15 mouse cellular contexts compared by ENCODE assay signal in genomic region chr1:150632506-150632905, GRCm38 (mm10).
DNase-seq lines count a peak whose midpoint lies in the region; ATAC-seq and TF ChIP-seq lines count a peak whose summit lies in the region.
"Had no signal": no experiment of that assay in that cellular context is flagged by ENCODE, and none has a peak within 500 bp of the region (broad histone marks: within the 10 kb centered on the region; RNA-seq: fewer than 3 reads in every experiment).

No protein-coding gene starts in this region.

- no peak for TF ChIP-seq POLR2A in lung, adult 2 months (IDR thresholded peaks at IDR 0.05; ENCODE audit: borderline replicate concordance, extremely low read depth, low read depth, low read length)
- no peak for TF ChIP-seq POLR2A in bone marrow macrophage, adult 2 months (IDR thresholded peaks at IDR 0.05; ENCODE audit: borderline replicate concordance, low read depth, low read length)

- H3K4me1 ChIP-seq in intestine, postnatal 0 days (replicated peaks; ENCODE audit: control insufficient read depth, insufficient read depth, low read length) = no peaks in the 10 kb centered on the region
- no peaks in the 10 kb centered on the region for H3K4me1 ChIP-seq in intestine, embryonic 16.5 days (ENCODE audit: control insufficient read depth, insufficient read depth, low read length)
- H3K4me1 ChIP-seq in lung, adult 2 months (ENCODE audit: control insufficient read depth, insufficient read depth, low read length) = no peaks in the 10 kb centered on the region
- no peaks in the 10 kb centered on the region for H3K4me1 ChIP-seq in E14TG2a.4 (replicated peaks; ENCODE audit: low read depth, low read length)
- no peaks in the 10 kb centered on the region for H3K4me1 ChIP-seq in bone marrow macrophage, adult 2 months (ENCODE audit: control insufficient read depth, insufficient read depth, low read length)
- H3K4me1 ChIP-seq: embryonic facial prominence, embryonic 13.5 days had no signal

- no peaks in the 10 kb centered on the region for H3K36me3 ChIP-seq in intestine, postnatal 0 days (ENCODE audit: control insufficient read depth, insufficient read depth)
- no peaks in the 10 kb centered on the region for H3K36me3 ChIP-seq in intestine, embryonic 16.5 days (ENCODE audit: control insufficient read depth, insufficient read depth, low read length)
- no peaks in the 10 kb centered on the region for H3K36me3 ChIP-seq in E14TG2a.4 (ENCODE audit: insufficient read depth, low read length)

- no peak overlapping the region for H3K4me2 ChIP-seq in intestine, postnatal 0 days (replicated peaks; ENCODE audit: low read depth)
- no peak overlapping the region for H3K4me2 ChIP-seq in intestine, embryonic 16.5 days (ENCODE audit: low read depth, low read length)
- H3K4me2 ChIP-seq: embryonic facial prominence, embryonic 13.5 days; forebrain, embryonic 13.5 days had no signal

- WGBS in intestine, postnatal 0 days = 63% methylated on average over 4 of the region's 4 CpGs
- WGBS in intestine, embryonic 16.5 days = 67% methylated on average over 4 of the region's 4 CpGs
- 78% methylated on average over 4 of the region's 4 CpGs for WGBS in lung, adult 2 months

- ATAC-seq in intestine, postnatal 0 days = no peak
- no peak for ATAC-seq in intestine, embryonic 16.5 days
- ATAC-seq: activated CD4-positive, CD25-positive, alpha-beta regulatory T cell, adult 4 months; forebrain, embryonic 13.5 days; hindbrain, embryonic 16.5 days had no signal

- no peak overlapping the region for H3K9ac ChIP-seq in intestine, postnatal 0 days (ENCODE audit: low read depth, low read length)
- H3K9ac ChIP-seq in intestine, embryonic 16.5 days (ENCODE audit: low read depth, low read length) = no peak overlapping the region
- H3K9ac ChIP-seq: embryonic facial prominence, embryonic 13.5 days; forebrain, embryonic 13.5 days had no signal

- TF ChIP-seq CTCF in intestine, postnatal 0 days (IDR thresholded peaks at IDR 0.05; ENCODE audit: low read depth) = peak; percentile 48
- 0 out of 2 replicates have a peak, but pooled peaks have one; percentile 20 for TF ChIP-seq CTCF in lung, adult 2 months (IDR thresholded peaks at IDR 0.05; ENCODE audit: insufficient read depth, low read length)
- TF ChIP-seq CTCF in E14TG2a.4 (conservative IDR thresholded peaks at IDR 0.05; ENCODE audit: low read length) = peak; percentile 81
- peak; percentile 26; the same call in 1 of the 2 replicates for TF ChIP-seq CTCF in bone marrow macrophage, adult 2 months (IDR thresholded peaks at IDR 0.05; ENCODE audit: low read depth, low read length)

- DNase-seq in lung, adult 2 months = no peak
- DNase-seq in lung, postnatal 14 days = no peak
- DNase-seq in urinary bladder, adult 2 months (ENCODE audit: low spot score) = no peak
- DNase-seq in adrenal gland, adult (ENCODE audit: inconsistent age in 2 of 2, low spot score in 1 of 2) = no peak
- DNase-seq: gastrocnemius, postnatal 25 days; right cerebral cortex, postnatal 14 days had no signal

- no peak overlapping the region for H3K27ac ChIP-seq in intestine, postnatal 0 days (ENCODE audit: low read depth, low read length)
- H3K27ac ChIP-seq in intestine, embryonic 16.5 days (ENCODE audit: low read length) = no peak overlapping the region
- no peak overlapping the region for H3K27ac ChIP-seq in bone marrow macrophage, adult 2 months (ENCODE audit: insufficient read depth, low read depth, low read length)
- H3K27ac ChIP-seq: forebrain, embryonic 13.5 days had no signal

- no peaks in the 10 kb centered on the region for H3K9me3 ChIP-seq in intestine, postnatal 0 days (ENCODE audit: control insufficient read depth)
- H3K9me3 ChIP-seq in intestine, embryonic 16.5 days (ENCODE audit: control insufficient read depth, low read length) = no peaks in the 10 kb centered on the region
- H3K9me3 ChIP-seq in E14TG2a.4 (ENCODE audit: low read length) = no peaks in the 10 kb centered on the region
- H3K9me3 ChIP-seq: embryonic facial prominence, embryonic 13.5 days; forebrain, embryonic 13.5 days had no signal

- H3K27me3 ChIP-seq in intestine, postnatal 0 days (replicated peaks; ENCODE audit: control insufficient read depth, insufficient read depth, low read length) = no peaks in the 10 kb centered on the region
- H3K27me3 ChIP-seq in intestine, embryonic 16.5 days (replicated peaks; ENCODE audit: control insufficient read depth, insufficient read depth, low read length) = no peaks in the 10 kb centered on the region
- H3K27me3 ChIP-seq in E14TG2a.4 (ENCODE audit: insufficient read depth, low read length) = no peaks in the 10 kb centered on the region
- H3K27me3 ChIP-seq: embryonic facial prominence, embryonic 13.5 days; forebrain, embryonic 13.5 days had no signal

- no peak overlapping the region for H3K4me3 ChIP-seq in intestine, postnatal 0 days (ENCODE audit: low read depth, low read length)
- H3K4me3 ChIP-seq in intestine, embryonic 16.5 days (ENCODE audit: low read length) = no peak overlapping the region
- no peak overlapping the region for H3K4me3 ChIP-seq in lung, adult 2 months (replicated peaks; ENCODE audit: extremely low read depth, low read depth, low read length)
- no peak overlapping the region for H3K4me3 ChIP-seq in E14TG2a.4 (replicated peaks; ENCODE audit: low read length)
- no peak overlapping the region for H3K4me3 ChIP-seq in bone marrow macrophage, adult 2 months (ENCODE audit: insufficient read depth, low read length)
- H3K4me3 ChIP-seq: embryonic facial prominence, embryonic 13.5 days; forebrain, embryonic 13.5 days; myocyte had no signal

Comparison
In these comparisons a context has a peak if more than half of its experiments do, and no peak if none do; other contexts are left out.
1. CTCF ChIP-seq: peak in every context shown above with its lines; median percentile 81 in E14TG2a.4; 48 in intestine, postnatal 0 days; 26 in bone marrow macrophage, adult 2 months; 20 in lung, adult 2 months.